Mouse (Mus musculus) heart, embryonic 16.5 days (tissue): ENCODE results near the gene Gm20683. TPM values are rescaled to one million over a fixed set of nuclear protein-coding genes. Genes with fewer than 3 reads are reported as not detected.

Experiments used
- ATAC-seq: fragments of 200-750 bp; cut with Nextera tagmentation; replicated peaks from 2 replicates; pipeline ENCODE4 v1.8.0; 2017; ENCODE audit warnings: moderate number of reproducible peaks; ENCODE audit not compliant: insufficient read depth, low FRiP score; ENCODE audit errors: extremely low read depth
- H3K27ac ChIP-seq: fragments of 300-500 bp; sonication (generic); 2 replicates; pipeline ENCODE4 v1.5.1; 2014; ENCODE audit warnings: mild to moderate bottlenecking, low read length, control low read depth, moderate library complexity
- H3K27me3 ChIP-seq: fragments of 300-500 bp; sonication (generic); 2 replicates; pipeline ENCODE4 v1.6.1; 2014; ENCODE audit warnings: low read length, mixed read lengths; ENCODE audit not compliant: control insufficient read depth, insufficient read depth
- H3K36me3 ChIP-seq: fragments of 300-500 bp; sonication (generic); 2 replicates; pipeline ENCODE4 v1.6.1; 2014; ENCODE audit not compliant: control insufficient read depth, insufficient read depth
- H3K4me1 ChIP-seq: fragments of 300-500 bp; sonication (generic); 2 replicates; pipeline ENCODE4 v1.6.1; 2014; ENCODE audit warnings: low read length, mixed read lengths; ENCODE audit not compliant: control insufficient read depth, insufficient read depth
- H3K4me2 ChIP-seq: fragments of 300-500 bp; sonication (generic); 2 replicates; pipeline ENCODE4 v1.6.1; 2014; ENCODE audit warnings: low read depth, mild to moderate bottlenecking, control low read depth, low read length
- H3K4me3 ChIP-seq: fragments of 300-500 bp; sonication (generic); 2 replicates; pipeline ENCODE4 v1.5.1; 2014; ENCODE audit warnings: mild to moderate bottlenecking, control low read depth, low read length
- H3K9ac ChIP-seq: fragments of 300-500 bp; sonication (generic); 2 replicates; pipeline ENCODE4 v1.6.1; 2014; ENCODE audit warnings: low read length, control low read depth
- H3K9me3 ChIP-seq: fragments of 300-500 bp; sonication (generic); replicated peaks from 2 replicates; pipeline ENCODE4 v1.6.1; 2016; ENCODE audit warnings: low read length; ENCODE audit not compliant: control insufficient read depth
- WGBS: fragments of 180-500 bp; shearing (Covaris S2); extraction: QIAGEN DNeasy Blood & Tissue Kit; methylation state at CpG from one replicate; pipeline ENCODE4 v1.1.7; 2014; 5-methylcytosine and 5-hydroxymethylcytosine counted together
- polyA plus RNA-seq: library from polyadenylated mRNA; unstranded; fragments of >200 nt; fragmentation: Nextera tagmentation; extraction: Ambion mirVana; gene quantifications from 2 replicates; pipeline ENCODE4 v1.2.1, GENCODE M21; 2015

Gm20683 gene
- polyA plus RNA-seq, 1 experiment from 2014 or later: 2.0 TPM

DNA sequence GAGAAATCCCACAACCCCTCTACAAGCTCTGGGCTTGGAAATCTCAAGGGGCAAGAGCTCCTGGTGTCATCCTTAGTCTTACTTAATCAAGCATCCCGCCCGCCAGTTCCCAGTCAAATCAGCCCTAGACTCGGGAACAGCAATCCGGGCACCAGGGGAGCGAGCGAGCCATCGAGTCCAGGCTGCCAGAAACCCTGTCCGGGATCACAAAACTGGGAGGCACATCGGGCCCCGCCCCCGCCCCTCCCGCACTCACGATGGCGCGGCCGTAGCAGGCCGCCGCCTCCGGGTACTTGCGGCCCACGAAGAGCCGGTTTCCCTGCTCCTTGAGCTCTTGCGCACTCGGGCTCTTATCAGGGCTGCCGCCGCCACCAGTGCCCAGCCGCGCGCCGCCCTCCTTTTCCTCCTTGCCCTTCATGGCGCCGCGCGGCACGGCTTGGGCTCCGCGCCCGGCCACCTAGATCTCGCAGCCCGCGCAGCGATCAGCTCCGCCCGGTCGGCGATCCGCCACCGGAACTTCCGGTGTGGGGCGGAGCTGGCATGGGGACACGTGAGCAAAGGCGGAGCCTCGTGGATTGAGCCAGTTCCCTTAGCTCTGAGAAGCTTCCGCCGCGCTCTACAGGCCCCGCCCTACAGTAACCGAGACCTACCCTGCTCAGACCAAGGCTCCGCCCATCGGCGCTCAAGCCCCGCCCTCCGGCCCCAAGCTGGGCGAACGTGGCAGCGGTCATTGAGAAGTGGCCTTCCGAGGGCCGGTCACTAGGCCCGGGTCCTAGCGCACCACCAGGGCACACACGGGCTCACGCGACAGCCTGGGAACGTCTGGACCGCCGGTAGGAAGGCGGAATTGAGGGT lies 8.9 kb downstream of the Gm20683 start:
- peaks cover 70% of the 10 kb centered on the region for H3K4me1 ChIP-seq
- ATAC-seq: peak; percentile 91

GRCm38 (mm10) chr17:25831451-25832281 lies 9.9 kb downstream of the Gm20683 start:
- peaks cover 64% of the 10 kb centered on the region for H3K4me1 ChIP-seq
- peak overlapping the region; percentile 97 for H3K9ac ChIP-seq
- peak overlapping the region; percentile 98 for H3K4me2 ChIP-seq
- H3K27me3 ChIP-seq: no peaks in the 10 kb centered on the region
- H3K27ac ChIP-seq: peak overlapping the region; percentile 99
- peak overlapping the region; percentile 90 for H3K4me3 ChIP-seq
- H3K9me3 ChIP-seq: no peaks in the 10 kb centered on the region
- no peak for ATAC-seq
- peaks cover 26% of the 10 kb centered on the region for H3K36me3 ChIP-seq
- 47% methylated on average over 21 of the region's 21 CpGs for WGBS

More for the DNA sequence above, 8.9 kb downstream of the Gm20683 start:
- WGBS: under 1% methylated on average over 77 of the region's 77 CpGs
- no peaks in the 10 kb centered on the region for H3K27me3 ChIP-seq
- H3K4me3 ChIP-seq: peak overlapping the region; percentile 90
- H3K4me2 ChIP-seq: peak overlapping the region; percentile 98
- no peaks in the 10 kb centered on the region for H3K9me3 ChIP-seq
- peaks cover 19% of the 10 kb centered on the region for H3K36me3 ChIP-seq
- peak overlapping the region; percentile 99 for H3K27ac ChIP-seq
- H3K9ac ChIP-seq: peak overlapping the region; percentile 97

GRCm38 (mm10) chr17:25830806-25831431 lies 10.6 kb downstream of the Gm20683 start:
- no peak overlapping the region; the same call in 1 of the 2 replicates for H3K4me2 ChIP-seq
- H3K36me3 ChIP-seq: peaks cover 33% of the 10 kb centered on the region
- no peaks in the 10 kb centered on the region for H3K9me3 ChIP-seq
- H3K9ac ChIP-seq: no peak overlapping the region
- H3K27me3 ChIP-seq: no peaks in the 10 kb centered on the region
- H3K27ac ChIP-seq: no peak overlapping the region
- no peak overlapping the region for H3K4me3 ChIP-seq
- H3K4me1 ChIP-seq: peaks cover 56% of the 10 kb centered on the region
- 87% methylated on average over 14 of the region's 14 CpGs for WGBS
- ATAC-seq: no peak

DNA sequence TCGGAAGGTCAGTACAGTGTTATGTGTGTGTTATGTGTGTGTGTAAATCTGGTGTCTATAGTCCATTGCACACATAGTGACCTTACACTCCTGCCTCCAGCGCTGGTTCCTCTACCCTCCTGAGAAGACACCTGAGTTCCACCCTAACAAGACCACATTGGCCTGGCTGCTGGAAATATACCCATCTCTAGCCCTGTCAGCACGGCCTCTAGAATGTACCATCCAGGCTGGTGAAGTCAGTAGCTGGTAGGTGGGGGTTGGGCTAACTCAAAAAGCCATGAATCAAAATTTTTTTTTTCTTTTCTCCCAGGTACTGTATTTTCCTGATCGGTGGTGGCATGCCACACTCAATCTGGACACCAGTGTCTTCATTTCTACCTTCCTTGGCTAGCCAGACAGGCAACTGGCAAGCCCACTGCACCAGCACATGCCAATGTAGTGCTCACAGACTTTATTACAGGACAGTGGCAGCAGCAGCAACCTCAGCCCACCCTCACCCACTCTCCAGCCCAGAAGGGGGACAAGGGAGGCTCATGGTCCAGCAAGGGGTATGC lies 11.3 kb downstream of the Gm20683 start:
- ATAC-seq: no peak
- Histone ChIP-seq H3K9me3 (no peaks in the 10 kb centered on the region), H3K27me3 (no peaks in the 10 kb centered on the region), H3K36me3 (peaks cover 36% of the 10 kb centered on the region), H3K4me1 (peaks cover 50% of the 10 kb centered on the region), H3K4me2 (no peak overlapping the region), H3K4me3 (no peak overlapping the region; the same call in 1 of the 2 replicates), H3K9ac (no peak overlapping the region), H3K27ac (no peak overlapping the region)
- WGBS: 80% methylated on average over 4 of the region's 4 CpGs

DNA sequence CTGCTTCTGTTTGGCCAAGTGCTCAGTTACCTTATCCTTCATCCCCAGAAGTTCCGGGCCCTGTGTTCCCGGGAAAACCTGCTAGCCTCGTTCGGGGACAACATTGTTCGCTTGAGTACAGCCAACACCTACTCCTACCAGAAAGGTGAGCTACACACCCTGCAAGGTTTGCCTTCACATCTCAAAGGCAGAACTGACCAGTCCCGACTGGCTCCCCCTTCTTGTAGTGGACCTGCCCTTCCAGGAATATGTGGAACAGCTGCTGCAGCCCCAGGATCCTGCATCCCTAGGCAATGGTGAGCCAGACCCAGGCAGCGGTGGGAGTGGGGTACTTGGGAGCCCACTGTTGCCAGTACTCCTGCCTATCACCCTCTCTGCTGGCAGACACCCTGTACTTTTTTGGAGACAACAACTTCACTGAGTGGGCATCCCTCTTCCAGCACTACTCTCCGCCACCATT lies 12.0 kb downstream of the Gm20683 start:
- no peaks in the 10 kb centered on the region for H3K9me3 ChIP-seq
- H3K27me3 ChIP-seq: no peaks in the 10 kb centered on the region
- H3K4me3 ChIP-seq: peak overlapping the region; percentile 68
- peak overlapping the region; percentile 77 for H3K4me2 ChIP-seq
- H3K36me3 ChIP-seq: peaks cover 36% of the 10 kb centered on the region
- WGBS: 31% methylated on average over 8 of the region's 8 CpGs
- H3K27ac ChIP-seq: peak overlapping the region; percentile 87
- H3K4me1 ChIP-seq: peaks cover 48% of the 10 kb centered on the region
- peak overlapping the region; percentile 89 for H3K9ac ChIP-seq
- no peak for ATAC-seq

GRCm38 (mm10) chr17:25828712-25829557 lies 12.6 kb downstream of the Gm20683 start, which contains the start of gene Jmjd8:
Jmjd8 (plus strand) TSS chr17:25828867.
- peak within 1 kb of the TSS; percentile 77 for H3K4me2 ChIP-seq
- H3K27ac ChIP-seq: peak within 1 kb of the TSS; percentile 87
- H3K9me3 ChIP-seq: no peaks in the 10 kb centered on the region
- H3K4me1 ChIP-seq: peaks cover 48% of the 10 kb centered on the region
- H3K4me3 ChIP-seq: peak within 1 kb of the TSS; percentile 68
- WGBS: under 1% methylated on average over 32 of the region's 32 CpGs
- peak within 1 kb of the TSS; percentile 89 for H3K9ac ChIP-seq
- H3K36me3 ChIP-seq: peaks cover 36% of the 10 kb centered on the region
- H3K27me3 ChIP-seq: no peaks in the 10 kb centered on the region
- no peak for ATAC-seq

DNA sequence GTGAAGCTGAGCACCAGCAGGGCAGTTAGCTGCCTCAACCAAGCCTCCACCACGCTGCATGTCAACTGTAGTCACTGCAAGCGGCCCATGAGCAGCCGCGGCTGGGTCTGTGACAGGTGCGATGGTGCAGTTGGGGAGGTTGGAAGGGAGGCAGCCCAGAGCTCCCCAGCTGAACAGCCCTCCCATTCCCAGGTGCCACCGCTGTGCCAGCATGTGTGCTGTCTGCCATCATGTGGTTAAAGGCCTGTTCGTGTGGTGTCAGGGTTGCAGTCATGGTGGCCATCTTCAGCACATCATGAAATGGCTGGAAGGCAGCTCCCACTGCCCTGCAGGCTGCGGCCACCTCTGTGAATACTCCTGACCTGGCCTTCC lies 13.4 kb downstream of the Gm20683 start:
- no peak for ATAC-seq
- H3K4me3 ChIP-seq: peak overlapping the region; percentile 68
- H3K9me3 ChIP-seq: no peaks in the 10 kb centered on the region
- H3K27me3 ChIP-seq: no peaks in the 10 kb centered on the region
- peak overlapping the region; percentile 87 for H3K27ac ChIP-seq
- H3K4me1 ChIP-seq: peaks cover 48% of the 10 kb centered on the region
- whole genome bisulfite sequencing: 81% methylated on average over 8 of the region's 8 CpGs
- H3K9ac ChIP-seq: peak overlapping the region; percentile 89; the same call in 1 of the 2 replicates
- H3K4me2 ChIP-seq: peak overlapping the region; percentile 77
- H3K36me3 ChIP-seq: peaks cover 36% of the 10 kb centered on the region
